Mouse (Mus musculus) cerebellum, adult 2 months (tissue): Measurements from ENCODE around the gene Srm.

Experiments
- CTCF ChIP-seq: fragments of 200-500 bp; IDR thresholded peaks from 2 replicates; pipeline ENCODE4 v1.5.1; 2011; ENCODE audit warnings: low read depth, mild to moderate bottlenecking, control low read depth, low read length, moderate library complexity, borderline replicate concordance; ENCODE audit not compliant: insufficient read depth
- POLR2A ChIP-seq: fragments of 200-500 bp; IDR thresholded peaks from 2 replicates; pipeline ENCODE4 v1.6.1; 2011; ENCODE audit warnings: low read length, control low read depth, borderline replicate concordance; ENCODE audit not compliant: insufficient read depth

DNA sequence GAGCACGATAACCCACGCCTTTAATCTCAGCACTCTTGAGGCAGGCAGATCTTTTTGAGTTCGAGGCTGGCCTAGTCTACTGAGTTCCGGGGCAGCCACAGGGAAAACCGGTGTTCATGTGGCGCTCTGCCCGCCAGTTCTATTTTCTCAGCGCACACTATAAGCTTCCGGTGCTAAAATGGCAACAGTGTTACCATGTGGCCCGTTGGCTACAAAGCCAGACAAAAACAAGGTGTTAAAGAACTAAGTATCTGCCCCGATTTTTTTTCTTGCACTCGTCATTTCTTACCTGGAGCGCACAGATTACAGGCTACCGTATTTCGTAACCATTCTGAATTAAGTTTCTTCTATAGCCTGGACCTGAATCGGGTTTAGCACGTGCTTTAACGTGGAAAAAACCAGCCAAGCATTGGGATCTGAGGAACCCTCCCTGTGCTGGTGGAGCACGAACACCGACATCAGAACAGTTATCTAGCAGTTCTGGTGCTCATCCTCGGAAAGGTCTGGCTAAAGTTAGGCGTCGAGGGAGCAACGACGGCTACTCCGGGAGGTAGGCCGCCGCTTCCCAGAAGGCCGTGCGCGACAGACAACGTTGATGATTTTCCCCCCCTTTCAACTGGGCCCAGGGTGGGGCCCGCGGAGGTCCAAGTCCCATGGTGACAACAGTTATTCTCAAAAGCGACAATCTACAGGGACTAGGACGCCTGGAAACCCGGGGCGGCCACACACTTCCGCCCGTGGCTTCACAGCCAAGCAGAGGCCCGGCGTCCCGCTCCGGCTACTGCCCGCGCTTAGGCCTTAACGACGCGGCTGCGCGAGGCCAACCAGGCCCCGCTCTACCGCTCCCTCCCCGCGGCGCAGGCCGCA, 34.7 kb downstream of the Srm start:
- no peak for TF ChIP-seq POLR2A
- no peak for TF ChIP-seq CTCF
